In the genomic region with DNA sequence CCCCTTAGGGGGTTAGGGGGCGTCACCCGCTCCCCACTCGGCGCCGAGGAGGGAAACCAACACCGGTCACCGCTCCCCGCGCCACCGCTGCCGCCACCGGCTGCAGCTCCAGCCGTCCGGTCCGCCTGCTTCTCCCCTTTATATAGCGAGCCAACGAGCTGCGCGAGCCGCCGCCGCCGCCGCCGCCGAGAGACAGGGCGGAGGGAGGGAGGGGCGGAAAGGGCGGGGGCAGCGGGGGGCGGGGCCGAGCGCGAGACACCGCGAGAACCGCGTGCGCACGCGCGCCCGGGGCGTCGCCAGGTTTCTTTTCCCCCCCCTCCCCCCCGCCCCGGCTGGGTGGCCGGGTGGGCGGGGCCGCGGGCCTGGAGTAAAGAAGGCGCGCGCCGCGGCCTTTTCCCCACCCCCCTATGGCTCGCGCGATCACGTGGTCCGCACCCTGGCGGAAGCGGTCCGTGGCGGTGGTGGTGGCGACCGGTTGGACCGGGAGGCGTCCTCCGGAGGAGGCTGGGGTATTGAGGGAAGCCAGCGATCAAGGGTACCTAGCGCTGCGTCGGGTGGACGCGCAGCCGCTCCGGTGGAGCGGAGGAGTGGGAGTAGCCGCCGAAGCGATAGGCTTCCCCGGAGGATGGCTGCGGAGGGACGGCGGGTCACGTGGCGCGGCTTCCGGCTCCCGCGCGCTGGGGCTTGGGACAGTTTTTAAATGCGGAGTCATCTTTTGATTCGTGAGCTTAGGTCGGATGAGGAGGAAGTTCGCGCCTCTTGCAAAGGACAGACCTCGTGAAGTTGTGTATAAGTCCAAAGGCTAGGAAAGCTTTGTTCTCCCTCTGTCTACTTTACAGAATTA, we compare ENCODE assay signal across 8 mouse cellular contexts. TPM values are rescaled to one million over a fixed set of nuclear protein-coding genes. Genes with fewer than 3 reads are reported as not detected.
DNase-seq lines count a peak whose midpoint lies in the region; ATAC-seq and TF ChIP-seq lines count a peak whose summit lies in the region.

A gene (minus strand): TSS at position 641 of the 844 bp plus-strand sequence.

- TF ChIP-seq POLR2A in brain, embryonic 14.5 days (IDR thresholded peaks at IDR 0.05; ENCODE audit: borderline replicate concordance, extremely low read depth, insufficient read depth, insufficient read length, poor library complexity, severe bottlenecking): peak; percentile 100

- no peak for TF ChIP-seq CTCF in C2C12 (IDR thresholded peaks at IDR 0.05; ENCODE audit: control insufficient read depth, insufficient read depth, insufficient read length)
- TF ChIP-seq CTCF in brain, embryonic 14.5 days (IDR thresholded peaks at IDR 0.05; ENCODE audit: borderline replicate concordance, extremely low read depth, insufficient read depth, insufficient read length): no peak
- TF ChIP-seq CTCF in kidney, postnatal 0 days (IDR thresholded peaks at IDR 0.05; ENCODE audit: low read depth): no peak

- ATAC-seq in heart, embryonic 12.5 days (ENCODE audit: insufficient number of reproducible peaks, low FRiP score): peak; percentile 92
- ATAC-seq in kidney, postnatal 0 days (replicated peaks; ENCODE audit: low FRiP score, low read depth): peak; percentile 89
- ATAC-seq in liver, embryonic 11.5 days (replicated peaks; ENCODE audit: low FRiP score): peak; percentile 84
- ATAC-seq in stomach, embryonic 14.5 days (ENCODE audit: insufficient number of reproducible peaks, insufficient read depth, low FRiP score, low read depth): peak; percentile 85

- peak within 1 kb of the TSS; percentile 100 for H3K27ac ChIP-seq in heart, embryonic 12.5 days (ENCODE audit: poor library complexity, severe bottlenecking)
- peak within 1 kb of the TSS; percentile 100 for H3K27ac ChIP-seq in kidney, postnatal 0 days
- peak within 1 kb of the TSS; percentile 100 for H3K27ac ChIP-seq in liver, embryonic 11.5 days (ENCODE audit: low read depth, low read length)
- peak within 1 kb of the TSS; percentile 100 for H3K27ac ChIP-seq in stomach, embryonic 14.5 days (ENCODE audit: low read length)

- DNase-seq in brain, embryonic 14.5 days (ENCODE audit: low read depth): peak; percentile 98
- peak; percentile 96 for DNase-seq in kidney, postnatal 0 days (ENCODE audit: low spot score)
- peak; percentile 97 for DNase-seq in liver, embryonic 11.5 days (ENCODE audit: low spot score)
- peak; percentile 97 for DNase-seq in naive thymus-derived CD4-positive, alpha-beta T cell, adult 2 months (ENCODE audit: low read depth)

- H3ac ChIP-seq in C2C12 (ENCODE audit: control insufficient read depth, insufficient read length, low read depth): peak within 1 kb of the TSS; percentile 96

- H3K79me2 ChIP-seq in C2C12 (ENCODE audit: control insufficient read depth, insufficient read depth): peaks cover 44% of the 10 kb centered on the region

- H3K4me2 ChIP-seq in heart, embryonic 12.5 days: peak within 1 kb of the TSS; percentile 61
- H3K4me2 ChIP-seq in kidney, postnatal 0 days (ENCODE audit: low read length): peak within 1 kb of the TSS; percentile 66
- peak within 1 kb of the TSS; percentile 78 for H3K4me2 ChIP-seq in liver, embryonic 11.5 days
- peak within 1 kb of the TSS; percentile 42 for H3K4me2 ChIP-seq in stomach, embryonic 14.5 days (replicated peaks; ENCODE audit: low read depth, low read length)

- H3K79me3 ChIP-seq in C2C12 (ENCODE audit: low read depth): peaks cover 20% of the 10 kb centered on the region

- peaks cover 2% of the 10 kb centered on the region; the same call in 1 of the 2 replicates for H3K9me3 ChIP-seq in erythroblast, embryonic 14.5 days (ENCODE audit: control insufficient read depth, low read length)
- H3K9me3 ChIP-seq in heart, embryonic 12.5 days (replicated peaks): 0 out of 2 replicates have a peak, but pooled peaks cover 2% of the 10 kb centered on the region
- H3K9me3 ChIP-seq in kidney, postnatal 0 days (replicated peaks; ENCODE audit: low read length): no peaks in the 10 kb centered on the region
- no peaks in the 10 kb centered on the region for H3K9me3 ChIP-seq in liver, embryonic 11.5 days (ENCODE audit: control insufficient read depth, low read length)
- H3K9me3 ChIP-seq in stomach, embryonic 14.5 days (ENCODE audit: control insufficient read depth, low read depth, low read length): no peaks in the 10 kb centered on the region

- no peaks in the 10 kb centered on the region for H3K27me3 ChIP-seq in C2C12 (ENCODE audit: control insufficient read depth, insufficient read depth, insufficient read length)
- H3K27me3 ChIP-seq in erythroblast, embryonic 14.5 days (ENCODE audit: control insufficient read depth): no peaks in the 10 kb centered on the region
- H3K27me3 ChIP-seq in heart, embryonic 12.5 days (replicated peaks): no peaks in the 10 kb centered on the region
- no peaks in the 10 kb centered on the region for H3K27me3 ChIP-seq in kidney, postnatal 0 days (ENCODE audit: insufficient read depth, low read length)
- no peaks in the 10 kb centered on the region for H3K27me3 ChIP-seq in liver, embryonic 11.5 days (replicated peaks; ENCODE audit: control insufficient read depth, insufficient read depth, low read length)
- no peaks in the 10 kb centered on the region for H3K27me3 ChIP-seq in stomach, embryonic 14.5 days (ENCODE audit: control insufficient read depth, insufficient read depth, low read length)

- peaks cover 1% of the 10 kb centered on the region for H3K36me3 ChIP-seq in C2C12 (ENCODE audit: control insufficient read depth, insufficient read depth)
- H3K36me3 ChIP-seq in erythroblast, embryonic 14.5 days (ENCODE audit: control insufficient read depth): peaks cover 21% of the 10 kb centered on the region
- peaks cover 10% of the 10 kb centered on the region for H3K36me3 ChIP-seq in heart, embryonic 12.5 days
- no peaks in the 10 kb centered on the region for H3K36me3 ChIP-seq in kidney, postnatal 0 days (ENCODE audit: insufficient read depth, low read length)
- peaks cover 6% of the 10 kb centered on the region; the same call in 1 of the 2 replicates for H3K36me3 ChIP-seq in liver, embryonic 11.5 days (ENCODE audit: control insufficient read depth, insufficient read depth, low read length)
- H3K36me3 ChIP-seq in stomach, embryonic 14.5 days (ENCODE audit: control insufficient read depth, insufficient read depth, low read length): peaks cover 7% of the 10 kb centered on the region; the same call in 1 of the 2 replicates

- H3K4me3 ChIP-seq in C2C12 (ENCODE audit: insufficient read depth, poor library complexity, severe bottlenecking): peak within 1 kb of the TSS; percentile 55
- peak within 1 kb of the TSS; percentile 94 for H3K4me3 ChIP-seq in erythroblast, embryonic 14.5 days (replicated peaks)
- peak within 1 kb of the TSS; percentile 99 for H3K4me3 ChIP-seq in heart, embryonic 12.5 days
- H3K4me3 ChIP-seq in kidney, postnatal 0 days (replicated peaks; ENCODE audit: low read depth, low read length): peak within 1 kb of the TSS; percentile 96
- H3K4me3 ChIP-seq in liver, embryonic 11.5 days (ENCODE audit: low read depth, low read length): peak within 1 kb of the TSS; percentile 93
- peak within 1 kb of the TSS; percentile 52 for H3K4me3 ChIP-seq in stomach, embryonic 14.5 days (ENCODE audit: low read depth, low read length)

- WGBS in heart, embryonic 12.5 days: under 1% methylated on average over 64 of the region's 99 CpGs
- under 1% methylated on average over 63 of the region's 99 CpGs for WGBS in kidney, postnatal 0 days
- WGBS in liver, embryonic 11.5 days: under 1% methylated on average over 81 of the region's 99 CpGs
- WGBS in stomach, embryonic 14.5 days: under 1% methylated on average over 90 of the region's 99 CpGs

- H3K9ac ChIP-seq in heart, embryonic 12.5 days: peak within 1 kb of the TSS; percentile 96
- peak within 1 kb of the TSS; percentile 100 for H3K9ac ChIP-seq in kidney, postnatal 0 days (ENCODE audit: low read depth, low read length)
- peak within 1 kb of the TSS; percentile 99 for H3K9ac ChIP-seq in liver, embryonic 11.5 days (ENCODE audit: low read depth, low read length)
- H3K9ac ChIP-seq in stomach, embryonic 14.5 days (replicated peaks; ENCODE audit: low read depth, low read length): peak within 1 kb of the TSS; percentile 100

- peaks cover 29% of the 10 kb centered on the region for H3K4me1 ChIP-seq in erythroblast, embryonic 14.5 days (ENCODE audit: control insufficient read depth)
- peaks cover 11% of the 10 kb centered on the region for H3K4me1 ChIP-seq in heart, embryonic 12.5 days (replicated peaks)
- peaks cover 12% of the 10 kb centered on the region for H3K4me1 ChIP-seq in kidney, postnatal 0 days (replicated peaks; ENCODE audit: insufficient read depth, low read length)
- H3K4me1 ChIP-seq in liver, embryonic 11.5 days (replicated peaks; ENCODE audit: control insufficient read depth, insufficient read depth, low read length): peaks cover 9% of the 10 kb centered on the region
- peaks cover 13% of the 10 kb centered on the region for H3K4me1 ChIP-seq in stomach, embryonic 14.5 days (ENCODE audit: control insufficient read depth, insufficient read depth, low read length)

TF ChIP-seq in C2C12, 6 proteins besides CTCF, POLR2A, EP300 and RAD21:
- TF ChIP-seq MAX (IDR thresholded peaks at IDR 0.05): peak; percentile 29
- TF ChIP-seq USF1 (IDR thresholded peaks at IDR 0.05; ENCODE audit: low read depth): peak; percentile 85
- no peak for TF ChIP-seq MYOG (IDR thresholded peaks at IDR 0.05; ENCODE audit: control insufficient read depth, extremely low read depth, insufficient read length)
TF ChIP-seq in C2C12: peak in this region for 2.

RNA-seq across cellular contexts. Expression of the gene that starts here (rescaled TPM):
- polyA plus RNA-seq in C2C12 (2012; fragmentation: generic; extraction: Trizol): 5.1 TPM
- polyA plus RNA-seq in brain, embryonic 14.5 days (2012; rRNA removed): 27.1 and 35.5 TPM in 2 replicates
- polyA plus RNA-seq in erythroblast, embryonic 14.5 days (2012): 0.80 and 0.84 TPM in 2 replicates
- polyA plus RNA-seq in heart, embryonic 12.5 days (2016; fragmentation: Nextera tagmentation; extraction: Ambion mirVana): 44.5 and 45.5 TPM in 2 replicates
- polyA plus RNA-seq in kidney, postnatal 0 days (2015; fragmentation: Nextera tagmentation; extraction: Ambion mirVana): 29.5 and 34.2 TPM in 2 replicates
- polyA plus RNA-seq in liver, embryonic 11.5 days (2014; fragmentation: Nextera tagmentation; extraction: Ambion mirVana): 28.9 and 32.2 TPM in 2 replicates
- 36.9 and 37.6 TPM in 2 replicates for polyA plus RNA-seq in stomach, embryonic 14.5 days (2014; fragmentation: Nextera tagmentation; extraction: Ambion mirVana)

Comparison
In these comparisons a context has a peak if more than half of its experiments do, and no peak if none do; other contexts are left out.
1. Peak in every context shown above with its lines: DNase-seq, ATAC-seq, H3K4me3 ChIP-seq and H3K27ac ChIP-seq.